Mouse (Mus musculus) kidney, adult 8-10 months (tissue): ENCODE data around the gene Arhgap35.

ENCODE experiments used
- DNase-seq, 2 experiments: peaks; one replicate each; pipeline ENCODE4 v3.0.0; 2022

The Arhgap35 gene

DNA sequence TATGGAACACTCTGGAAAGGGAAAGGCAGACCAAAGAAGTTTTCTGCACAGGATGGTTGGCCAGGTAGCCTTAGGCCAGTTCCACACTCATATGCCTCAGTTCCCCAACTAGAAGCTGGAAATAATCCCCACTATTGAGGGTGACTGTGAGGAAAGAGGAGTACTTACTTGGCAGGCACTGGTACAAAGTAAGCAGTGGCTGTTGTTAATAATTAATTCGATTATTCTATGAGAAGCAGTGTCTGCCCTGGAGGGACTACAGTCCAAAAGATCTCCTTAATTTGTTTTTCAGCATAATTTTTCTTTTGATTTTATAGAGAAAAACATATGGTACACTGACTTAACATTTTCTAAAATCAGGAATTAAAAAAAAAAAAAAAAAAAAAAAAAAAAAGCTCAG is 10.7 kb downstream of the Arhgap35 start:
- peak in 1 of 2 experiments; percentile 52 for DNase-seq

DNA sequence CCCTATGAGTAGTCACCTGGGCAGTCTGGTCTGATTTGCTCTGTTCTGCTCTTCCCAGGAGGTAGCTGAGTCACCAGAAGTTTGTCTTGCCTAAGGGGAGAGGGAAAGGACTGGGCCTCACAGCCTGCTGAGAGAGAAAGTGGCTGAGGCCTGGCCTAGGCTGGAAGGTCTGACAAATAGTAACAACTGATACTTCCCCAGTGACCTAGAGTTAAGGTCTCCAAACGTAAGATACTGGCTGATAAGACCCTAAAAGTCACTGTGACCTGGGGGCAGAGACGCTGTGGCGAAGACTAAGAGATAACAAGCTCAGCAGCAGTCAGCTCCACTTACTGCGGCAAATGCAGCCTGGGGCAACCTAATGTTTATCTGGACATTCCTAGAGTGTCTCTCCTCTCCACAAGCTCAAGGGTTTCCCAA is 13.1 kb downstream of the Arhgap35 start:
- DNase-seq = no peak

DNA sequence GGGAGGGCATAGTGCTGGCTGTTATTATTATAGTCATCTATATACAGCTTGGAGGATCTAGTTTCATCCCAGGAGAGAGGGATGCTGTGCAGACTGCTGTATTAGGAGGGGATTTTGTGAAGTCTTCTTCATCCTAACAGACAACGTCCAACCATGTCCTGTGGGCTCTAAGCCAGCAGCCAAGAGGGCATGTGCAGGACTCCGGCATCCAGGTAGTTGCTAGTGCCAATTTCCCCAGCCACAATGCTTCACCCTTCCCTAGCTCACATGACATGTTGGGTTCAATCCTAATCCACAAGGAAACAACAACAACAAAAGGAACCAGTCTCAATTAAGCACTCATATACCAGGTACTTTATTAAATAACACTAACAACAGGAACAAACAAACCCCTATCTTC is 15.8 kb downstream of the Arhgap35 start:
- DNase-seq = peak in 1 of 2 experiments; percentile 45

DNA sequence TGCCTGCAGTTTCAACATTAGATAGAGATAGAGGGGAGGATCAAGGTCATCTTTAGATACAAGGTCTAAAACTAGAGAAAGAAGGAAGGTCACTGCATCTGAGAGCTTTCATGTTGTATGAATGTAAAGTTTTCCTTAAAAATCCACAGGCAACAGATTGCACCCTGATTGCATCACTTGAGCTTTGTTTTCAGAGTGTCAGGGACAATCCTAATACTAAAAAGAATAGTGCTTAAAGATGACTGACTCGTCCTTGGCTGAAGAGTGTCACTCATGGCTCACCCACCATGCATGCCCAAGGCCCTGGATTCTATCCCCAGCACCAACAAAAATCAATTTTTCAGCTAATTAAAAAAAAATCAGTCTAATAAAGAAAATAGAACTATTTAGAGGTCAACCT is 23.5 kb downstream of the Arhgap35 start:
- no peak for DNase-seq

DNA sequence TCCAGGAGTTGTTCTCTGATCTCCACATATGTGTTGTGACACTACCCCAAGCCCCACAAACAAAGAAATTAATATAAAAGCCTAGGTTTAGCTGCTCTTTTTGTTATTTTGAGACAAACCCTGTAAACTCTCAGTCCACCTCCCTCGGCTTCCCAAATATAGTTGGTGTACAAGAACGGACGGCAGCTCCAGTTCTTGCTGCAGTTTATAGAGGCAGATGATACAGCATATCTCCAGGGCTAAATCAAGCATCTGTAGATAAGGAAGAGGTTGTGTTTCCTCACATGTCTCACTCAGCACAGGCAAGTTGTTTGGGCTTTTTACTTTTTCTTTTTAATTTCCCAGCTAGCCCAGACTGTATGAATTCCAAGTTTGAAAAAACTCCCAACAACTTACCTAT is 27.1 kb downstream of the Arhgap35 start:
- DNase-seq = no peak

DNA sequence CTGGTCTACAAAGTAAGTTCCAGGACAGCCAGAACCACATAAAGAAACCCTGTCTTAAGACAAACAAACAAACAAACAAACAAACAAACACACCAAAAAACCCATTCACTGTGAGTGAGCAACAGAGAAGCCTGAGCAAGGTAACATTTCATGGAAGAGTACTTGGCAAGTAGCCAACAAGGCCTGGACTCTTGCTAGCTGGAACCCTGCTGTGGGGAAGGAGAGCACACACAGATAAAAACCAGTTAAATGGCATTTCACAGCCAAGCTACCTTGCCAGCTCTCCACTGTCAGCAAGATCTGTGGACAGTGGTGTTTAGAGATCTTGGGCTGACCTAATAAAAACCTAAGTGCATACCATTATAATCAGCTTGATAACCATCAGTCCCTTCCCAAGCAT is 30.4 kb downstream of the Arhgap35 start:
- no peak for DNase-seq

DNA sequence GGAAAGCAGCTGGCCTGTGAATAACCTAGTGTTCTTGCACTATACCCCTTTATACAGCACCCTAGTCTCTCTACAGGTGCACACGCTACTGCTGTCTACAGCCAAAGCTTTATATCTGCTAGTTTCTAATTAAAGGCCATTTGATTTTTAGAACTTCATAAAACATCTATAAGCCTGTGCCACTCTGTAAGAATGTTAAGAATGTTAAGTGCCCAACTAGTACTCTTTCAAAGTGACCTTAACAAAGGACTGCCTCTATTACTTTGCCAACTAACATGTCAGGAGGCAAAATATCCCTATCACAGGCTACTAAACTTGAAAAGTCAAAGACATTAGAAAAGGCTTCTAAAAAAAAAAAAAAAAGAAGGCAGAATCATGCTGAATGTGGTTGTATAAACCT is 31.0 kb downstream of the Arhgap35 start:
- peak in 1 of 2 experiments; percentile 51 for DNase-seq

DNA sequence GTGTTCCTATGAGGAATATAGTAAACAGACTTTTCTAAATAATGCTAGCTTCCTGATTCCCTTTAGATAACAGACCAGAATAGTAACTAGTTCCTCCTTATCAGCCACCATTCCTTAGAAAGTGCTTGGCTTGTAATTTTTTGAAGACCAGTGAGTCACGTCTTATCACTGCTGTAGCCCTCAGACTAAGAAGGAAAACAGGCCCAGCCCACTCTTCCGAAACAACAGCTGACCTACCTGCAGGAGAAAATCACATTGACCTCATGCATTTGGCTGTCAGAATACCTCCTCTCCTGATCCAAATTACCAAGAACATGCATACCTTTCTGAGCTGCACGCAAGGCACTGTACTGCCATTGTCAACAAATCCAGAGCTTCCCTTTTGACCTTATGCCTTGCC is 32.5 kb downstream of the Arhgap35 start:
- DNase-seq = no peak

DNA sequence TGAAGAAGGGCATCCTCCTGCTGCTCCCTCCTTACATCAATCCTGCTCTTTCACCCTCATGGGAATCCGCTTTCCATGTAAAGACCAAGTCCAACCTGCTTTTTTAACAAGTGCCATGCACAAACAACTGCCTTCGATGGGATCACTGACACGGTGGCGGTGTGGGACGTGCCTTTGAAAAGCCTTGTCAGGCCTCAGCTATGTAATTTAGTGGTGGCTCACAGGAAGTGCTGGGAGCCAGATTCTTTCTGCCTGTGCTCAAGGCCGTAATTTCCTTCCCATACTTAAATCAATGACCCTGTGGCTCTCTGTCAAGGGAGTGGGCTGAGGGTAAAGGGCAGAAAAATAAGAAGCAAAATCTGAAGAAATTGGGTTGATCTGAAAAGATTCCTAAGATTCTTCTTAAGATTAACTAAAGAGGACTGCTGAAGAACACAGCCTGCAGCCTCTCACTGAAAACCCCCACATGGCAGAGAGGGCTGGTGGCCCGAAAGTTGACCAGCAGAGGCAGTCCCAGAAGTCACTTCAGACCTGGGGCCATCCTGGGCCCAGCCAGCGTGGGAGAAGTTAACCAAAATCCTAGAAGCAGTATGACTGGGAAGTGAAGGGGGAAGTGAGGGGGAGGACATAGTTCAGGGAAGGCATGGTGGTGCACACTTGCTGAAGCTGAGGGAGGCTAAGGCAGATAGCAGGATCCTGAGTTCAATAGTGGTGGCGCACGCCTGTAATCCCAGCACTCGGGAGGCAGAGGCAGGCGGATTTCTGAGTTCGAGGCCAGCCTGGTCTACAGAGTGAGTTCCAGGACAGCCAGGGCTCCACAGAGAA is 33.3 kb downstream of the Arhgap35 start:
- peak; percentile 34 to 48 for DNase-seq

DNA sequence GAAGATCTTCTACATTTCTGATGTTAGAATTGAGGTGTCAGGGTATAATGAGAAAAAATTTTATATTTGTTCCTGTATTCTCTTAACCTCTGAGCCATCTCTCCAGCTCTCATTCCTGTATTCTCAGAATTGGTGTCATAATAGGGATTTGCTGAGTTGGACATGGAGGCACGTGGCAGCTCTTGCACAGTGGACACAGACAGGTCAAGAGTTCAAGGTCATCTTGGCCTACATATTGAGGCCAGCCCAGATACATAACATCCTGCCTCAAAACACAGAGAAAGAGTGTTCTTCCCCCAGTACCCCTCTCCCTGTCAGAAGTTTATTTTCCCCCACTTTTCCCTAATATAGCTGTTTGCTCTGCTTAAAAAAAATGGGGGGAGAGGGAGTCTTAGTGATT is 38.1 kb downstream of the Arhgap35 start:
- DNase-seq = no peak

DNA sequence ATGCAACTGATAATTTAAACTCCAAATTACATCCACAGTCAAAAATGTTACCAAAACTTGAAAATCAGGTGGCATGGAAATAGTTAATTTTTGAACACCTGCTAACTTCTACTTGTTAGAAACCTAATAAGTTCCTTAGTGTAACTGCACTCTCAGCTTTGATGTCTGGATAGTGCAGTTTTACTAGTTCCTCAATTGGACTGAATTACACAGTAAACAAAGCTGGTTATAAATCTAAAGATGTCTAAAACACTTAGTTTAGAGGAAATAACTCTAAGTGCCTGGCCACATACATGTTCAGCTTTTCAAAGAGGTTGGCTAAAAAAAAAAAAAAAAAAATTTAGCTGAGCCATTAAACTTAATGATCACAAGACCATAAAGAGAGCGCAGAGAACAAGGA is 43.6 kb downstream of the Arhgap35 start:
- DNase-seq = no peak

DNA sequence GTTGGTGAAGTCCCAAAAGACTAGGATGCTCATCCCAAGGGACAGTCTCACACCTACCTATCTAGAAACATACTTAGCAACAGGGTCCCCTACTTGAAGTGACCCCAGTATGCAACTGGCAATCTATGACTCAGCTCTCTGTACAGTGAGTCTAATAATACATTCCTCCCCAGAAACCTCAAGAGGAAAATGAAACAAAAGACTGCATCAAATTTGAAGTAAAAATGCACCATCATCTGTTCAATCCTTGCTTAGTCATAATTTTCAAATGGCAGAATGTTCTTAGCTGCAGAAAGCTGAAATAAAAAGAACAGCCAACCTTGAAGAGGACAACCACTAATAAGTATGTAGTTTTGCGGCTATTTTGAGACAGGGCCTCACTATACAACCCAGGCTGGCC is 44.1 kb downstream of the Arhgap35 start:
- no peak for DNase-seq

DNA sequence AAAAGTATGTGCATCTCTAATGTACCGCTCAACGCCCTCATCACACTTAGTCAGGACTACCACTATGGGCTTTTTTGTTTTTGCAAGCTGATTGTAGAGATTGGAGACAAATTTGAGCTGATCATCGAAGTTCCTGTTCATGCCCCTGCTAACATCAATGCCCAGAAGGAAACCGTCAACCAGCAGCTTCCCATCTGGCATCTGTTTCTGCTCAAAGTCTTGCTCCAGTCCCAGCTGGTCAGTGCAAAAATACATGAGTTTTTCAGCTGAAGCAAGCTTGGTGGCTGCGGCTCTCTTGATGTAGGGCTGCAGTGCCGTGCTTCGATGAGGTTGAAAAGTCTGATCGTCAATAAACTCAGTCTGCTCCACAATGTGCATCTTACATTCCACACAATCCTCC is 50.3 kb downstream of the Arhgap35 start:
- no peak for DNase-seq

DNA sequence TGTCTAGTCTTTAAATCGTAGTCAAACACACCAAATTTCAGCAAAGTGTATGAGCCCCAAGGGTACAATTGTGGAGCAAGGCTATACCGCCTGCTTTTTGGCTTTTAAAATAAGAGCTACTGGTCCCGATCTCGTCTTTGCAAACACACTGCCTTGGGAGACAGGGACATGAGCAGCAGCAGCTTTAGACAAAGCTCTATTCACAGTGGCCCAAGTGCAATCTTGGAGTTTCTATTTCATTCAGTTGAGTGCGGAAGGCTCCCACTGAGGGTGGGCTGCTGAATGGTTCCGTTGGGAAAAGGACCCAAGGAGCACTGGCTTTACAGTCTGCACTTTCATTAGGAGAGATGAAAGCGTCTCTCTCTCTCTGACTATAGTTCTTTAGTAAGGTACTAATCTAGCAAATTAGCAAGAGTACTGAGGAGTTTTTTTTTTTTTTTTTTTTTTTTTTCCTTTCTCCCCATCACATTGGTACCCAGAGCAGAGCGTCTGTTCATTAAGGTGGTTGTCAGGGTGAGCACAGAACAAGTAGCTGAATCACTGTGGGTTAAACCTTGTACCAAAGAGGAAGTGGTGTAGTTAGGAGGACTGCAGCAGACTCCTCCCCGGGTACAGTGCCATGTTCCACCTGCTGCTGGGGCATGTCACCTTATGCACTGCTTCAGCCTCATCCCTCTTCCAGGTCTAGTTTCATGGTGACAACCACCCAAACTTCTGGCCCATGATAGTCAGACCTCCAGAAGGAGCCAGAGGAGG is 56.8 kb downstream of the Arhgap35 start:
- DNase-seq = no peak

DNA sequence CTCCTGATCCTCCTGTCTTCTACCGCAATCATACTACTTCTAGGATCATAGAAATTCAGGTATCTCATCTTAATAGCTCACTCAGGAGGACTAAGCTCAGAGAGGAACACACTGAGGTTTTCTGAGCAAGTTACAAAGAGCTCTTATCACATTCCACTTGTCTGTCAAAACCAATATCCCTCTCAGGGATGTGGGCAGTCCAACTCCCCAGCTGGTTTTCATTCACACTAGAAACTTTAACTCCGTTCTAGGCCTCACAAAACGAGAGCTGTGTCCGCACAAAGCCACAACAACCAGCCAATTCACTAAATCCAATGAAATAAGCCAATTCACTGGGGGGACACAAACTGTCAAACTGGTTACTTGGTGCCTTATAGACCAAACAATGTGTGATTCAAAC is 57.5 kb downstream of the Arhgap35 start:
- DNase-seq = no peak

DNA sequence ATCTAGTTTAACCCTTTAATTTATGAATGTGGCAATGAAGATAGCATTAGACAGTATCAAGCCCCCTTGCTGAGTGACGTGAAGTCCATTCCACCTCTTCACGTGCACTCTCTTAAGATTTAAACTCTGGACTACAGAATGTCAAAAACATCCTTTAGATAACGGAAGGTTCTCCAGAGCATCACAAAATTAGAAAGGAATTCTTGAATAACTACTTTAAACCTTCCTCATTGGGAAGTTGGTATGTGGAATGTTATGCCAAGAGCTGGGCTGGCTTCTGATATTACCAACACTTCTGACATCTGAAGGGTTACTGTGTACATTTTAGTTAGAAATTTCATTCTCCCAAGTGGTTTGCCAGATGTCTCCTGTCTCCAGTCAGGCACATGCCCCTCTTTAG is 60.6 kb downstream of the Arhgap35 start:
- no peak for DNase-seq

DNA sequence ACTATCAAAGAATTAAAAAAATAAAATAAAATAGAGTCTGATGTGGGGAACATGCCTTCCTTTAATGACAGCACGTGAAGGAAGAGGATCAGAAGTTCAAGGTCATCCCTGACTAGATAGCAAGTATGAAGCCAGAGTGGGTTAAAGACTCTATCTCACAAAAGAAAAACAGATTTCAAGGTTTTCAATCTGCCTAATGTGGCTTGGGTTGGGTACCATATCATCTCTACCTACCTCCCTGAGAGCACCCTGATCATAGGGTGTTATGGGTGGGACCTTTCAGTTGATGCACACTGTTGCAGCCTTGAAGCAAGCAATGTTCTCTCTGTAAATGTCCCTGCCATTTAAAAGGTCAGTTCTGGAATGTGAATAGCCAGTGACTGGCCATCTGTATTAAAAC is 63.2 kb downstream of the Arhgap35 start:
- DNase-seq = no peak

DNA sequence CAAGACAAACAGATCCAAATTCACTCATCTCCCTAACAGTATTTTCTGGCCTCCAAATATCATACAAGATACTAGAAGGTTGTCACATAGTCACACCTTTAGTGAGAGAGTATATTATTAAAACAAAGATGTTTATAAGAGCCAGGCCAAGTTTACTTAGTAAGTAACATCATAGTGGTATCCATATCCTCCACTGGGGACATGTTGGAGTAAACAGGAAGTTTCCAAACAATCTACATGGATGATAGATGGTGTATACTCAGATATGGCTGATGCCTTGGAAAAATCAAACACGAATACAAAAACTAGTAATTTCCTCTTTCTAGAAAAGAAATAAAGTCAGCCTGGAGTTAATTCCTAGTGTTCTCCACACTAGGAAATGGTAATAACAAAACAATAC is 65.5 kb downstream of the Arhgap35 start:
- no peak for DNase-seq

DNA sequence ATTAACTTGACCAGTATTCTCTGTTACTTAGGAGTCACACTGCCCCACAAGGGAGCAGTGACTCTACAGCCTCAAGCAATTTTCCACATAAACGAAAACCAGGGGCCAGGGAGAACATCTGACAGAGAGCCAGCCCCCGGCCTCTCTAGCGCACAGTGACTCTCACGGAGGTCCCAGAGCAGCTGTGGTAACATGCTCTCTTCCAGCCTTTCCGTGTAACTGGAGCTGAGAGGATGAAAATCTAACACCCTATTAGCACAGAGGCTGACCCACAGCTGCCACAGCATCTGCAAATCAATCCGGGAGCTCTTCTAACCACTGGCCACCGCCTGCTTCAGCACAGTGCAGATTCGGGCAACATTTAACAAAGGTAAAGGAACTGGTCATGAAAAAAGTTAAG is 70.0 kb downstream of the Arhgap35 start:
- peak in 1 of 2 experiments; percentile 8 for DNase-seq

DNA sequence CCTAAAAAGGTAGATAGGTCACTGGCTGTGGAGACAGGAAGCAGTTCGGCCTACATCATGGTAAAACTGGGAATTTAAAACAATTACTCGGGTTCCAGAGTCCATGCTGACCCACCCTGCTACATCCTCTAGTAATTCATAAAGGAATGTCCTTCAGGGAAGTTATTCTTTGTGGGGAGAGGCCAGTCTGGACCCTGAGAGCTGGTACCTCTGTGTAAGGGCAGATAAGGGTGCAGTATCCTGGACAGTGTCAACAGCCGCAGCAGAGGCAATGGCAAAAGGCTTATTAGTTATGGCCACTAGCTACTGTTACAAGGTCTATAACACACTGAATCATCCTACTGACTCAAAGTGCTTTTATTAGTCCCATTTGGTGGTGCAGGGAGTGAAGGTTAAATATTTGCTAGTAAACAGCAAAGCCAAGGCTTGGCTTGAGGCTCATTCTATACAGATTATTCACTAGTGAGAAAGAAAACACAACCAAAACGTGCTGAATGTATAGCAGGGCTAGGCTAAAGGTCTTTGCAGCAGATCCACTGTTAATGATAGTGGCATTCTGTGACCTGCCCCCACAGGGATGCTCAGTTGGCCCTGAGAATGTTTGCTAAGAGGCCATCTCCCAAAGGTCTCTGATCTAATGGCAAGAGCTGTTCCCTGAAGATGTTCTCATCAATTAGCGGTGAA is 77.4 kb downstream of the Arhgap35 start:
- no peak for DNase-seq

DNA sequence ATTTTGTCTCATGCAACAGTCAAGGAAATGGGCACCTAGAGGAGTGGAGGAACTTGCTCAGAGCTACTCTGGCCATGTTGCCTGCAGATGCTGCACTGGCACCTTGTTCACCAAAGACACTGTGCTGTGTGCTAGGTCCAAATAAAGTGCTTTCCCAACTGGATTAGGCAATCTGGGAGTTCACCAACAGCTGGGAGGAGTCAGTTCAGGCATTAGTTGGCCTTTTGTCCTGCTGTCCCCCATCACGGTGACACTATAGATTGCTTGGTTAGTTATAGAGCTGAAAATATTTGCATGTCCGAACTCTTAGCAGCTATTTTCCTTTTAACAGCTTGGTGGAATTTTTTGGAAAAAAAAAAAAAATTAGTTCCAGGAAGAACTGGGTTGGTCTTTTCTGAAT is 88.8 kb downstream of the Arhgap35 start:
- no peak for DNase-seq

DNA sequence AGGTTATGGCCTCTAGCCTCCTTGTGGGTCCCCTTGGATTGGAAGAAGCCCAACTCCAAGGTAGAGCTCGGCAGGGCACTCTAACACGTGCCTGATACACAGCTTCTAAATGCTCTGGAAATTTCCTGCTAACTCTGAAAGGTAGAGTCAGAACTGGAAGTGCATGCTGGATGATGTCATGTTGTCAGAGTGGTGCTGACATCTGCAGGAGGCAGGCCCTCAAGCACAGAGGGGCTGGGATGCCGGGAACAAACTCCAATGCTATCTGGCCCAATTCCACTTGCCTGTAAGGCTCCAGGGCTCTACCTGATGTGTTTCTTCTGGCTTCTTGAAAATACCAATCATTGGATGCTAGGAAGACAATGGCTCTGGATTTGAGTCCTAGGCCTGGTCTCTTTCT is 89.3 kb downstream of the Arhgap35 start:
- no peak for DNase-seq

DNA sequence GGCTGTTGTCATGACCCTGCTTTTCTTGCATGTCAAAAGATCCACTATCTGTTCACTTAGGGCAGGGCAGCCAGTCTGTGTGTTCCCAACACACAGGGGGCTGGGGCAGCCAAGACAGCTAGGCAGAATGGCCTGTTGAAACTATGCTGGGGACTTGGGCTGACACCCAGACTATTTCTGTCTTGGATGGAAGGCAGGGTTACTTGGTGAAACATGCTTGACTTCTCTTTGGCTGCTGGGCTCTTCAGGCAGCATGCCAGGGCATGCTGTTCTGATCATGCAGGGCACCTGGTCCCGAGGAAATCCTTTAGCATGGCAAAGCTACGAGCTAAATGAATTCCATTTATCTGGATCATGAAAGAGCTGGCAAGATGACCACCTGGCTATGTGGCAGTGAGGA is 90.5 kb downstream of the Arhgap35 start:
- DNase-seq = peak in 1 of 2 experiments; percentile 9

DNA sequence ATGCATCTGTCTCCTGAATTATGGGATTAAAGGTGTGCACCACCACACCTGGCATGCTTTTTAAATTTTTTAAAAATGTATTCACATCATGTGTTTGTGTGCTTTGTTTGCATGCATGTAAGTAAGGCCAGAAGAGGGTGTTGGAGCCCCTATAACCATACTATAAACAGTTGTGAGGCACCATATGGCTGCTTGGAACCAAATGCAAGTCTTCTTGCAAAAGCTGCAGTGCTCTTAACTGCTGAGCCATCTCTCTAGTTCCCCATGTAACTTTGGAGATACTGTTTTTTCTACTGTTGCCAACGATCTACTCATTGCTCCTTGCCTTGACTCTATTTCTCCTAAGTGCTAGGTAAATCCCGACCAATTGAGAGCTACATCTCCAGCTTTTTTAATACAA is 95.5 kb downstream of the Arhgap35 start:
- no peak for DNase-seq
